Mouse (Mus musculus) liver, embryonic 14.5 days (tissue): ENCODE results near the gene Serpina5. TPM values are rescaled to one million over a fixed set of nuclear protein-coding genes. Genes with fewer than 3 reads are reported as not detected.

Source experiments
- ATAC-seq: fragments of 200-750 bp; cut with Nextera tagmentation; 2 replicates; pipeline ENCODE4 v1.8.0; 2017; ENCODE audit warnings: moderate number of reproducible peaks, mild to moderate bottlenecking, moderate library complexity; ENCODE audit not compliant: insufficient read depth
- DNase-seq, 3 experiments: peaks; one replicate each; pipeline ENCODE4 v3.0.0-alpha.2; 2012 to 2013; ENCODE audit warnings: low read depth in 3 of 3, low spot score in 3 of 3
- H3K27ac ChIP-seq: fragments of 300-500 bp; sonication (generic); 2 replicates; pipeline ENCODE4 v1.5.1; 2014; ENCODE audit warnings: moderate library complexity, mild to moderate bottlenecking, control low read depth, inconsistent platforms
- H3K27me3 ChIP-seq: fragments of 300-500 bp; sonication (generic); 2 replicates; pipeline ENCODE4 v1.6.1; 2014; ENCODE audit warnings: mild to moderate bottlenecking, low read length, moderate library complexity; ENCODE audit not compliant: control insufficient read depth, insufficient read depth
- H3K36me3 ChIP-seq: fragments of 300-500 bp; sonication (generic); replicated peaks from 2 replicates; pipeline ENCODE4 v1.6.1; 2014; ENCODE audit warnings: low read depth; ENCODE audit not compliant: control insufficient read depth, insufficient read depth
- H3K4me1 ChIP-seq, 2 experiments: fragments of 200-500 bp in 1 of 2; fragments of 300-500 bp in 1 of 2; sonication (generic) in 1 of 2; replicated peaks; 2 replicates each; pipeline ENCODE4 v1.6.1; 2012 to 2014; ENCODE audit warnings: antibody characterized with exemption in 1 of 2, inconsistent platforms in 1 of 2, low read length in 1 of 2; ENCODE audit not compliant: control insufficient read depth in 2 of 2, insufficient read depth in 2 of 2
- H3K4me2 ChIP-seq: fragments of 300-500 bp; sonication (generic); 2 replicates; pipeline ENCODE4 v1.6.1; 2014; ENCODE audit warnings: low read depth, mild to moderate bottlenecking, control low read depth, moderate library complexity
- H3K4me3 ChIP-seq, 2 experiments: fragments of 200-500 bp in 1 of 2; fragments of 300-500 bp in 1 of 2; sonication (generic) in 1 of 2; 2 replicates each; pipeline ENCODE4 v1.5.1; 2012 to 2014; ENCODE audit warnings: low read depth in 2 of 2, low read length in 2 of 2, mild to moderate bottlenecking in 2 of 2, control low read depth in 1 of 2, inconsistent platforms in 1 of 2, moderate library complexity in 1 of 2; ENCODE audit not compliant: insufficient read depth in 1 of 2
- H3K9ac ChIP-seq: fragments of 300-500 bp; sonication (generic); replicated peaks from 2 replicates; pipeline ENCODE4 v1.6.1; 2014; ENCODE audit warnings: mild to moderate bottlenecking, control low read depth, moderate library complexity
- H3K9me3 ChIP-seq: fragments of 300-500 bp; sonication (generic); 2 replicates; pipeline ENCODE4 v1.6.1; 2016; ENCODE audit warnings: low read length, mixed read lengths; ENCODE audit not compliant: control insufficient read depth
- CTCF ChIP-seq: IDR thresholded peaks from 2 replicates; pipeline ENCODE4 v1.5.1; 2016; ENCODE audit warnings: antibody characterized with exemption, low read depth, control low read depth
- EP300 ChIP-seq: IDR thresholded peaks from 2 replicates; pipeline ENCODE4 v1.6.1; 2016; ENCODE audit warnings: antibody characterized with exemption, low read depth
- WGBS: fragments of 180-500 bp; shearing (Covaris S2); extraction: QIAGEN DNeasy Blood & Tissue Kit; methylation state at CpG from one replicate; pipeline ENCODE4 v1.1.7; 2014; ENCODE audit not compliant: insufficient replicate concordance; 5-methylcytosine and 5-hydroxymethylcytosine counted together
- polyA plus RNA-seq, 2 experiments: library from polyadenylated mRNA; depleted of rRNA in 1 of 2; stranded (reverse) in 1 of 2; unstranded in 1 of 2; fragments of >200 nt; fragmentation: Nextera tagmentation in 1 of 2; extraction: Ambion mirVana in 1 of 2; gene quantifications; 2 replicates each; pipeline versions ENCODE4 v1.2.1 to v1.2.3; 2012 to 2014

Gene Serpina5
- polyA plus RNA-seq, 2 experiments, result 0.11 to 0.22 TPM

- ATAC-seq (0 out of 2 replicates have a peak, but pooled peaks have one; percentile 21), DNase-seq (peak in 2 of 3 experiments; percentile 29 to 33)
- no peak overlapping the region for H3K27ac ChIP-seq
- no peaks in the 10 kb centered on the region for H3K36me3 ChIP-seq
- 3% methylated on average over 2 of the region's 2 CpGs for WGBS
- no peak overlapping the region for H3K4me3 ChIP-seq
- no peak for TF ChIP-seq EP300
- TF ChIP-seq CTCF, result peak; percentile 74
- no peaks in the 10 kb centered on the region for H3K9me3 ChIP-seq
- no peaks in the 10 kb centered on the region for H3K27me3 ChIP-seq
- H3K4me1 ChIP-seq, result no peaks in the 10 kb centered on the region
- H3K4me2 ChIP-seq, result no peak overlapping the region
- H3K9ac ChIP-seq, result no peak overlapping the region
Observed at GRCm38 (mm10) chr12:104069620-104070019, 31.3 kb upstream of the Serpina5 start.

- WGBS, result 14% methylated on average over 1 of the region's 1 CpGs
- no peak overlapping the region for H3K4me3 ChIP-seq
- no peaks in the 10 kb centered on the region for H3K9me3 ChIP-seq
- DNase-seq (no peak), ATAC-seq (no peak)
- H3K4me2 ChIP-seq, result no peak overlapping the region
- no peak overlapping the region for H3K9ac ChIP-seq
- no peaks in the 10 kb centered on the region for H3K4me1 ChIP-seq
- TF ChIP-seq EP300 (no peak), CTCF (no peak)
- no peak overlapping the region for H3K27ac ChIP-seq
- H3K27me3 ChIP-seq, result no peaks in the 10 kb centered on the region
- no peaks in the 10 kb centered on the region for H3K36me3 ChIP-seq
Observed at GRCm38 (mm10) chr12:104071708-104072107, 29.2 kb upstream of the Serpina5 start.

GRCm38 (mm10) chr12:104072286-104072685 lies 28.6 kb upstream of the Serpina5 start:
- no peaks in the 10 kb centered on the region for H3K36me3 ChIP-seq
- DNase-seq (no peak), ATAC-seq (no peak)
- WGBS, result 46% methylated on average over 5 of the region's 5 CpGs
- no peaks in the 10 kb centered on the region for H3K27me3 ChIP-seq
- H3K4me3 ChIP-seq, result no peak overlapping the region
- no peak overlapping the region for H3K27ac ChIP-seq
- no peaks in the 10 kb centered on the region for H3K4me1 ChIP-seq
- no peaks in the 10 kb centered on the region for H3K9me3 ChIP-seq
- no peak overlapping the region for H3K9ac ChIP-seq
- no peak overlapping the region for H3K4me2 ChIP-seq
- no peak for TF ChIP-seq CTCF

GRCm38 (mm10) chr12:104090119-104090518 lies 10.8 kb upstream of the Serpina5 start:
- no peaks in the 10 kb centered on the region for H3K36me3 ChIP-seq
- no peak for DNase-seq
- ATAC-seq, result no peak

GRCm38 (mm10) chr12:104091303-104091702 lies 9.6 kb upstream of the Serpina5 start:
- Histone ChIP-seq H3K9me3 (no peaks in the 10 kb centered on the region), H3K4me2 (no peak overlapping the region), H3K4me3 (no peak overlapping the region), H3K36me3 (no peaks in the 10 kb centered on the region), H3K27ac (no peak overlapping the region), H3K4me1 (peaks cover 0 to 6% of the 10 kb centered on the region in 2 experiments; a peak in 1 of 4 replicates), H3K9ac (no peak overlapping the region), H3K27me3 (no peaks in the 10 kb centered on the region)
- TF ChIP-seq CTCF (no peak), EP300 (no peak)
- 53% methylated on average over 1 of the region's 1 CpGs for WGBS
- no peak for ATAC-seq
- DNase-seq, result no peak

More at GRCm38 (mm10) chr12:104090119-104090518, 10.8 kb upstream of the Serpina5 start:
- Histone ChIP-seq H3K27ac (no peak overlapping the region), H3K4me2 (no peak overlapping the region), H3K4me3 (no peak overlapping the region), H3K9ac (no peak overlapping the region), H3K9me3 (no peaks in the 10 kb centered on the region), H3K4me1 (peaks cover 0 to 6% of the 10 kb centered on the region in 2 experiments; a peak in 1 of 4 replicates), H3K27me3 (no peaks in the 10 kb centered on the region)
- 38% methylated on average over 2 of the region's 2 CpGs for WGBS
- TF ChIP-seq EP300 (no peak), CTCF (no peak)
